ENCODE assay signal across 30 mouse cellular contexts in the genomic region with DNA sequence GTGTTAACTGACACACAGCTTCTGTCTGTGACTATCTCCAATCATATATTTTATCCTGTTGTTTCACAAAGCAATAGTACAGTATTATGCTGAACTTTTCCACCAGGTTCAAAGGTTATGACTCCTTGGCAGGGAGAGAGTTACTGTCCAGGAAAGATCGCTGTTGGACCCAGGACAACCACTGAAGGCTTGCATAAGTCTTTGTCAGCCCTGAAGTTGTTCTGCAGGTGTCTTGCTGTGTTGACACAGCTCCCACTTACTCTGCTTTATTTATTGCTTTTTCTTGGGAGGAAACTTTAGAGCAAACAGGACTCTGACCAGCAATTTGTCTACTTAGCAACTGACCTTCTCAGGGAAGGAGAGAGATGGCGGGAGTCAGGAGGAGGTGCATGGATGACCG. TPM values are rescaled to one million over a fixed set of nuclear protein-coding genes. Genes with fewer than 3 reads are reported as not detected.
DNase-seq lines count a peak whose midpoint lies in the region; ATAC-seq and TF ChIP-seq lines count a peak whose summit lies in the region.
"Had no signal": no experiment of that assay in that cellular context is flagged by ENCODE, and none has a peak within 500 bp of the region (broad histone marks: within the 10 kb centered on the region; RNA-seq: fewer than 3 reads in every experiment).

No protein-coding gene starts in this region.

- TF ChIP-seq CTCF in intestine, postnatal 0 days (IDR thresholded peaks at IDR 0.05; ENCODE audit: low read depth), result no peak

- WGBS in intestine, postnatal 0 days, result 31% methylated on average over 3 of the region's 3 CpGs
- WGBS in kidney, embryonic 15.5 days, result 29% methylated on average over 3 of the region's 3 CpGs

- H3K27ac ChIP-seq in intestine, postnatal 0 days (ENCODE audit: low read depth, low read length), result no peak overlapping the region
- H3K27ac ChIP-seq in kidney, embryonic 15.5 days, result no peak overlapping the region
- H3K27ac ChIP-seq: embryonic facial prominence, embryonic 10.5 days; embryonic facial prominence, embryonic 15.5 days; forebrain, embryonic 12.5 days; heart, embryonic 15.5 days; hindbrain, embryonic 13.5 days; left cerebral cortex, adult 2 months; limb, embryonic 13.5 days; liver, embryonic 13.5 days; midbrain, embryonic 13.5 days; neural tube, embryonic 15.5 days; stomach, postnatal 0 days had no signal

- no peak overlapping the region for H3K4me2 ChIP-seq in intestine, postnatal 0 days (replicated peaks; ENCODE audit: low read depth)
- no peak overlapping the region for H3K4me2 ChIP-seq in kidney, embryonic 15.5 days
- H3K4me2 ChIP-seq: embryonic facial prominence, embryonic 15.5 days; forebrain, embryonic 12.5 days; heart, embryonic 15.5 days; hindbrain, embryonic 13.5 days; limb, embryonic 13.5 days; liver, embryonic 13.5 days; midbrain, embryonic 13.5 days; neural tube, embryonic 15.5 days had no signal

- DNase-seq in kidney, adult 18-20 months, result peak; percentile 16
- DNase-seq in kidney, postnatal 10 days, result no peak
- peak; percentile 40 to 72 for DNase-seq in kidney, postnatal 36 days
- no peak for DNase-seq in testis, postnatal 10 days (ENCODE audit: low spot score)
- DNase-seq in right cerebral cortex, adult 2 months (ENCODE audit: low spot score in 2 of 2), result no peak
- no peak for DNase-seq in c-Kit-positive CD71-positive TER-119-positive erythroid progenitor cells, embryonic 14.5 days (ENCODE audit: low spot score)
- DNase-seq: adrenal gland, postnatal 36 days; cerebellum, adult 8-10 months; cerebellum, postnatal 25 days; forebrain, postnatal 0 days; heart, postnatal 36 days; liver, embryonic 13.5 days; lung, adult 18-20 months; lung, postnatal 4 days; thymus, adult 2 months; thymus, postnatal 36 days had no signal

- no peak overlapping the region for H3K4me3 ChIP-seq in intestine, postnatal 0 days (ENCODE audit: low read depth, low read length)
- H3K4me3 ChIP-seq in kidney, embryonic 15.5 days (replicated peaks), result no peak overlapping the region
- H3K4me3 ChIP-seq: embryonic facial prominence, embryonic 10.5 days; embryonic facial prominence, embryonic 15.5 days; forebrain, embryonic 12.5 days; heart, embryonic 15.5 days; hindbrain, embryonic 13.5 days; left cerebral cortex, adult 2 months; limb, embryonic 13.5 days; liver, embryonic 13.5 days; midbrain, embryonic 13.5 days; neural tube, embryonic 15.5 days had no signal

- H3K36me3 ChIP-seq in intestine, postnatal 0 days (ENCODE audit: control insufficient read depth, insufficient read depth), result no peaks in the 10 kb centered on the region
- H3K36me3 ChIP-seq in kidney, embryonic 15.5 days, result no peaks in the 10 kb centered on the region
- H3K36me3 ChIP-seq: embryonic facial prominence, embryonic 10.5 days; embryonic facial prominence, embryonic 15.5 days; forebrain, embryonic 12.5 days; heart, embryonic 15.5 days; hindbrain, embryonic 13.5 days; limb, embryonic 13.5 days; liver, embryonic 13.5 days; midbrain, embryonic 13.5 days; neural tube, embryonic 15.5 days had no signal

- H3K9ac ChIP-seq in intestine, postnatal 0 days (ENCODE audit: low read depth, low read length), result no peak overlapping the region
- no peak overlapping the region for H3K9ac ChIP-seq in kidney, embryonic 15.5 days
- H3K9ac ChIP-seq: embryonic facial prominence, embryonic 15.5 days; forebrain, embryonic 12.5 days; forebrain, postnatal 0 days; heart, embryonic 15.5 days; hindbrain, embryonic 13.5 days; limb, embryonic 13.5 days; liver, embryonic 13.5 days; midbrain, embryonic 13.5 days; neural tube, embryonic 15.5 days had no signal

- no peaks in the 10 kb centered on the region for H3K9me3 ChIP-seq in intestine, postnatal 0 days (ENCODE audit: control insufficient read depth)
- no peaks in the 10 kb centered on the region for H3K9me3 ChIP-seq in kidney, embryonic 15.5 days (replicated peaks)
- H3K9me3 ChIP-seq: embryonic facial prominence, embryonic 15.5 days; forebrain, embryonic 12.5 days; heart, embryonic 15.5 days; limb, embryonic 13.5 days; liver, embryonic 13.5 days; midbrain, embryonic 13.5 days; neural tube, embryonic 15.5 days had no signal

- no peaks in the 10 kb centered on the region for H3K27me3 ChIP-seq in intestine, postnatal 0 days (replicated peaks; ENCODE audit: control insufficient read depth, insufficient read depth, low read length)
- H3K27me3 ChIP-seq in kidney, embryonic 15.5 days, result no peaks in the 10 kb centered on the region
- H3K27me3 ChIP-seq: embryonic facial prominence, embryonic 15.5 days; forebrain, embryonic 12.5 days; heart, embryonic 15.5 days; hindbrain, embryonic 13.5 days; limb, embryonic 13.5 days; liver, embryonic 13.5 days; midbrain, embryonic 13.5 days; neural tube, embryonic 15.5 days; Patski had no signal

- ATAC-seq in intestine, postnatal 0 days, result peak; percentile 92
- peak; percentile 85 for ATAC-seq in kidney, embryonic 15.5 days (replicated peaks; ENCODE audit: low FRiP score)
- ATAC-seq: forebrain, postnatal 0 days; lung, postnatal 0 days; midbrain, embryonic 13.5 days; Patski had no signal

- no peaks in the 10 kb centered on the region for H3K4me1 ChIP-seq in intestine, postnatal 0 days (replicated peaks; ENCODE audit: control insufficient read depth, insufficient read depth, low read length)
- peaks cover 5% of the 10 kb centered on the region for H3K4me1 ChIP-seq in kidney, embryonic 15.5 days
- H3K4me1 ChIP-seq: embryonic facial prominence, embryonic 10.5 days; embryonic facial prominence, embryonic 15.5 days; forebrain, embryonic 12.5 days; hindbrain, embryonic 13.5 days; liver, embryonic 13.5 days; midbrain, embryonic 13.5 days; neural tube, embryonic 15.5 days had no signal

RNA-seq across cellular contexts. Expression of gene Arhgap21, which starts 21.4 kb away (rescaled TPM):
- 6.5 and 6.9 TPM in 2 replicates for polyA plus RNA-seq in intestine, postnatal 0 days (2015; fragmentation: Nextera tagmentation; extraction: Ambion mirVana)
- 11.3 and 12.7 TPM in 2 replicates for polyA plus RNA-seq in kidney, embryonic 15.5 days (2015; fragmentation: Nextera tagmentation; extraction: Ambion mirVana)

Comparison
In these comparisons a context has a peak if more than half of its experiments do, and no peak if none do; other contexts are left out.
1. DNase-seq: peak in kidney, adult 18-20 months (single experiment) and kidney, postnatal 36 days (2 of 2); none in kidney, postnatal 10 days (single experiment), testis, postnatal 10 days (single experiment), right cerebral cortex, adult 2 months (0 of 2) and c-Kit-positive CD71-positive TER-119-positive erythroid progenitor cells, embryonic 14.5 days (single experiment).